Mouse (Mus musculus) erythroblast, embryonic 14.5 days (primary cell): ENCODE data around the gene Cryz.

Experiments
- GATA1 ChIP-seq: IDR thresholded peaks from 2 replicates; pipeline ENCODE4 v1.6.1; 2012; ENCODE audit warnings: low read length, inconsistent platforms, mixed read lengths
- TAL1 ChIP-seq: IDR thresholded peaks from 3 replicates; pipeline ENCODE4 v1.6.1; 2012; ENCODE audit warnings: low read length, inconsistent platforms, mixed read lengths

GRCm38 (mm10) chr3:154646638-154647442, 50.3 kb downstream of the Cryz start:
- TF ChIP-seq GATA1 (no peak), TAL1 (no peak)
